Mouse (Mus musculus): ENCODE measurements around the gene Elmsan1. TPM values are rescaled to one million over a fixed set of nuclear protein-coding genes. Genes with fewer than 3 reads are reported as not detected.

Gene Elmsan1
- polyA plus RNA-seq, 1 experiment from 2014 or later: 7.0 TPM

- no peak overlapping the region for H3K4me2 ChIP-seq
- no peak overlapping the region for H3K4me3 ChIP-seq (replicated peaks)
- peaks cover 38% of the 10 kb centered on the region for H3K4me1 ChIP-seq (replicated peaks)
- no peaks in the 10 kb centered on the region for H3K9me3 ChIP-seq
- ATAC-seq (ENCODE audit: insufficient number of reproducible peaks, insufficient read depth, low FRiP score, low TSS enrichment, low read depth): no peak
- H3K36me3 ChIP-seq: peaks cover 47% of the 10 kb centered on the region
- no peak overlapping the region for H3K9ac ChIP-seq (replicated peaks)
- no peak overlapping the region for H3K27ac ChIP-seq
- H3K27me3 ChIP-seq: no peaks in the 10 kb centered on the region
- 92% methylated on average over 17 of the region's 17 CpGs for WGBS
Measured at GRCm38 (mm10) chr12:84172862-84173261, 45.8 kb downstream of the Elmsan1 start.

DNA sequence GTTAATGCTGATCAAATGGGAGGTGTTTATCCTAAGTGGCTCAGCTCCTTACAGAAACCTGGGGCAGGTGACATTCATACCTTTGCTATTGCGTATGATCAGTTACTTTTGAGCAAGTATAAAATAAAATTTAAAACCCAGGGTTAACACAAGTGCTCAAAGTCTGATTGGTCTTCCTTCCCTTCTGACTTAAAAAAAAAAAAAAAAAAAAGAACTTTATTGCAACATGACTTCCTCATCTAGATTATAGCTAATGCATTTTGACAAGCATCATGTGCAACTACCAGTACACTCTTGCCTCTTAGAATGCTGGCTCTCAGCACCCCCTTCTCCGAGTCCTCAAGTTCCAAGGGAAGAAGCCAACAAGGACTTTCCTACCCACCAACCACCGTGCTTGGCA lies 46.5 kb downstream of the Elmsan1 start:
- Histone ChIP-seq H3K27ac (no peak overlapping the region), H3K36me3 (peaks cover 47% of the 10 kb centered on the region)

GRCm38 (mm10) chr12:84170610-84171009 lies 48.1 kb downstream of the Elmsan1 start:
- H3K36me3 ChIP-seq: peaks cover 47% of the 10 kb centered on the region
- no peaks in the 10 kb centered on the region for H3K27me3 ChIP-seq
- H3K9me3 ChIP-seq: no peaks in the 10 kb centered on the region
- no peak overlapping the region for H3K4me3 ChIP-seq (replicated peaks)
- no peak overlapping the region for H3K9ac ChIP-seq (replicated peaks)
- H3K4me1 ChIP-seq (replicated peaks): peaks cover 30% of the 10 kb centered on the region
- ATAC-seq (ENCODE audit: insufficient number of reproducible peaks, insufficient read depth, low FRiP score, low TSS enrichment, low read depth): no peak
- 90% methylated on average over 10 of the region's 10 CpGs for WGBS
- H3K27ac ChIP-seq: no peak overlapping the region
- no peak overlapping the region for H3K4me2 ChIP-seq

More for the DNA sequence above, 46.5 kb downstream of the Elmsan1 start:
- WGBS: 90% methylated on average over 3 of the region's 3 CpGs
- Histone ChIP-seq H3K27me3 (no peaks in the 10 kb centered on the region), H3K4me3 (replicated peaks) (no peak overlapping the region), H3K9me3 (no peaks in the 10 kb centered on the region), H3K4me1 (replicated peaks) (peaks cover 31% of the 10 kb centered on the region), H3K4me2 (no peak overlapping the region), H3K9ac (replicated peaks) (no peak overlapping the region)
- no peak for ATAC-seq (ENCODE audit: insufficient number of reproducible peaks, insufficient read depth, low FRiP score, low TSS enrichment, low read depth)

DNA sequence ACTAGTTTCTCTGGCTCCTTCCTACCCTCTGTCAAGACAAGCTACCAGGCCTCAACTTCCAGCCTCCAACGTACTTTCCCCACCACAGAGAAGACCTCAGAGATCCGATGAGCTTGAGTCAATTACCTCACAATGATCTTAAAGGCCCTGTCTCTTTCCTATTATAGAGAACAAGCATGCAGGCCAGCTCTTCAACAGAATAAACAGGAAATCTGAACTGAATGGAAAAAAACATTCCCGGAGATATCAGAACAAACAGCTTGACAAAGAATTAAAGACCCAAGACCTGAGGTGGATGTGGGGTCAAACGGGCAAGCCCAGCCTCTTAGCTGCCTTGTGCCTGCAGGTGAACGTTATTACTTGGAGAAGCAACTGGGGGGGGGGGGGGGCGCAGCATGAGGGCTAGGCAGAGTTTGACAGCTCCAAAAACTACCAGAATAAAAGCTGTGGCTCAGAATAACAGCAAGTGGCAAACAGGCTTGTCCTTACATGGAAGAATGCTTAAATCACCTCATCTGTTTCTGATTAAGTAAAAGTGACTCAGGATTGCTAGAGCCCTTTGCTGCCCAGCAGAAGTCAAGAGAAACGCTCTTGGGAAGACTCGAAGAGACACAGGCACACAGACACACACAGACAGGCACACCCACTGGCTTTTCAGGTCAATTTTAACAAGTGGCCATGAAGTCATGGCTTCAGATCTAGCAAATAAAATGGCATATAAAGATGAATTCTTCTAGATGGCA lies 52.9 kb downstream of the Elmsan1 start:
- peaks cover 21% of the 10 kb centered on the region for H3K4me1 ChIP-seq (replicated peaks)
- peaks cover 41% of the 10 kb centered on the region for H3K36me3 ChIP-seq
- no peaks in the 10 kb centered on the region for H3K9me3 ChIP-seq
- WGBS: 34% methylated on average over 8 of the region's 8 CpGs
- ATAC-seq (ENCODE audit: insufficient number of reproducible peaks, insufficient read depth, low FRiP score, low TSS enrichment, low read depth): no peak
- H3K4me3 ChIP-seq (replicated peaks): no peak overlapping the region
- no peaks in the 10 kb centered on the region for H3K27me3 ChIP-seq
- no peak overlapping the region for H3K9ac ChIP-seq (replicated peaks)
- H3K4me2 ChIP-seq: no peak overlapping the region
- H3K27ac ChIP-seq: peak overlapping the region; percentile 41; the same call in 1 of the 2 replicates

DNA sequence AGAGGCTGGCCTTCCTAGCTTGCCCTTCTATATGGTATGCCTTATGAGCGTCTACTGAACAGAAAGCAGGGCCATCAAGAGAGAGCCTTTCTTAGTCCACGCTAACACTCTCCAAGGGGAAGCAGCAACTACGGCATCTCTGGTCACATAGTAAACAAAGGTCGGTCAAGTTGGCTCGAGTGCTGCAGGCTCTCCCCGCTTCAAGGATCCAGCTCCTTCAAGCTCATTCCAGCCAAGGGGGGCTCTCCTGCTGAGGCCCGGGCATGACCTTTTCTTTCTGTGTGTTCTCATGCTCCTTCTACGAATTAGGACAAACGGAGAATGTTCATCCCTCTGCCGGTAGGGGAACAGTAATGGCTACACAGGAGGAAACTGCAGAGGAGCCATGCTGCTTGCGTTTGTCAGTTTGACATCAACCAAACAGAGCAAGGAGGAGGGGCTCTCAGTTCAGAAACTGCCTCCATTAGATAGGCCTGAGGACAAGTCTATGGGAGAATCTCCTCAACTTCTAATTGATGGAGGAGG lies 55.0 kb downstream of the Elmsan1 start:
- peaks cover 48% of the 10 kb centered on the region for H3K36me3 ChIP-seq

DNA sequence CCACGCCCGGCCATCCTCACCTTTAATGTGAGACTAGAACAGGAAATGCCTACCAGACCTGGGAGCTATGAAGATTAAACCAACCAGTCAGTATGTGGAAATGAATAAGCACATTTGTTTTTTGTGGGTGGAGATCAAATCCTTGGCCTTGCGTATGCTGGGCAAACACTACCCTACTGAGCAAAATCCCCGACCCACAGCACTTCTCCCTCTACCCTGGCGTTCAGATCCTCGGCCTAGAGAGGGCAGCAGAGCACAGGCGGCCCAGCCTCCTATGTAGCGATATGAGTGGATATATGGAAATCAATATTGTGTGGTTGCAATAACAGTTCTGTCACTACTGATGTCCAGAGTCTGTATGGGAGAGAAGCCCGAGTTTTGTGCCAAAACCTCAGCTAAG lies 55.5 kb downstream of the Elmsan1 start:
- no peak for ATAC-seq (ENCODE audit: insufficient number of reproducible peaks, insufficient read depth, low FRiP score, low TSS enrichment, low read depth)
- Histone ChIP-seq H3K4me3 (replicated peaks) (no peak overlapping the region), H3K9ac (replicated peaks) (no peak overlapping the region), H3K9me3 (no peaks in the 10 kb centered on the region), H3K27ac (no peak overlapping the region), H3K4me1 (replicated peaks) (peaks cover 21% of the 10 kb centered on the region), H3K36me3 (peaks cover 54% of the 10 kb centered on the region), H3K27me3 (no peaks in the 10 kb centered on the region), H3K4me2 (no peak overlapping the region)
- WGBS: 90% methylated on average over 9 of the region's 9 CpGs

More for the DNA sequence above, 55.0 kb downstream of the Elmsan1 start:
- Histone ChIP-seq H3K27ac (no peak overlapping the region), H3K27me3 (no peaks in the 10 kb centered on the region), H3K4me2 (no peak overlapping the region), H3K4me3 (replicated peaks) (no peak overlapping the region), H3K9me3 (no peaks in the 10 kb centered on the region), H3K4me1 (replicated peaks) (peaks cover 21% of the 10 kb centered on the region), H3K9ac (replicated peaks) (no peak overlapping the region)
- 93% methylated on average over 11 of the region's 11 CpGs for WGBS
- ATAC-seq (ENCODE audit: insufficient number of reproducible peaks, insufficient read depth, low FRiP score, low TSS enrichment, low read depth): no peak

DNA sequence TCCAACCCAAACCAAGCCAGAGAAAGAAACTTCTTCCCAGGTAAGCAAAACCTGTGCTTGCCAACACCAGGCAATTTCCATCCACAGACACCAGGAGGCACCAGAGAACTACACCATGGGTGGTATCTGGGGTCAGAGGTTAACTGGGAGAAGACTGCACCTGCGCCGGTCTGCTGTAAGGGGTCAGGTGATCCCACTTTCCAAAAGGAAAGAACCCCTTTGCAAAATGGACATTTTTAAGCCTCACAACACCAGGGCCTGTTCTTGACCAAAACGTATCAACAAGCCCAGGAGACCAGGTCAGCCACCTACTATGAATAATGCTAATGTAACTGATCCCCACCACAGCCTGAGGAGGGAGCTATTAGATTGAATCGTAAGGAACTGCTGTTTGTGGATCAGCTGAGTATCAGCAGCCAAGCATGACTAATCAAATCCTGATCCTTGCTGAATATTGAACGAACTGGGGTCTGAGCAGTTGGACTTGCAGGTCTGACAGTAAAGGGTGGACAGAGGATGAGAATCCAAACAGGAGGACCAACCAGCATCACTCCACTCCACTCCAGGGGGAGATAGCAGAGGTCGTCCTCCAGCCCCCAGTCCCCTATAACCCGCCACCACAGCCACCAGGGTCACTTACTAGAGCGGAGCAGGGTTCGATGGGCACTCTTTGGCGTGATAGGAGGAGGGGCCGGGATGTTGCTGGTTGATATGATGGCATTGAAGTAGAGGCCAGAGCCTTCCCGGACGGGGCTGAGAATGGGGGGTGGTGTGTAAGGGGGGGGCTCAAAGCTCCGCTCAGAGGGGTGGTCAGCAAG lies 56.9 kb downstream of the Elmsan1 start:
- H3K9me3 ChIP-seq: no peaks in the 10 kb centered on the region
- 83% methylated on average over 14 of the region's 14 CpGs for WGBS
- no peaks in the 10 kb centered on the region for H3K27me3 ChIP-seq
- no peak overlapping the region for H3K9ac ChIP-seq (replicated peaks)
- ATAC-seq (ENCODE audit: insufficient number of reproducible peaks, insufficient read depth, low FRiP score, low TSS enrichment, low read depth): no peak
- H3K27ac ChIP-seq: no peak overlapping the region
- H3K36me3 ChIP-seq: peaks cover 67% of the 10 kb centered on the region
- no peak overlapping the region for H3K4me3 ChIP-seq (replicated peaks)
- no peak overlapping the region for H3K4me2 ChIP-seq
- H3K4me1 ChIP-seq (replicated peaks): peaks cover 19% of the 10 kb centered on the region

DNA sequence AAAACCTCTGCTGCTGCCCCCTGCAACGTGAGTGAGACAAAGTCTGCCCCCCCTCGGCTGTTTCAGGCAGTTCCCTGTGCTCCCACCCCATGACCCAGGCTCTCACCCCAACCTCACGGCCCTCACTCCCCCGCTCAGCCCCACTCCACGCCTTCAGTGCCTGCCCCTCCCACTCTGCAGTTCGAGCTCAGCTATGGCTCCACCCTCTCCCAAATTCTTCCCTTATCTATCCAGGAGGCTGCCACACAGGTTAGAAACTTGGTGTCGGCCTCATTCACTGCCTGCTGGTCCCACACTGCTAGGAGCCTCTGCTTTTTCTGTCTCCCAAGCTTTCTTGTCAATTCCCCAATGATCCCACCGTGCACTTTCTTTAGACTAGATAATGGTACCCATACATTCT lies 57.6 kb downstream of the Elmsan1 start:
- 74% methylated on average over 8 of the region's 8 CpGs for WGBS
- no peak overlapping the region for H3K4me3 ChIP-seq (replicated peaks)

DNA sequence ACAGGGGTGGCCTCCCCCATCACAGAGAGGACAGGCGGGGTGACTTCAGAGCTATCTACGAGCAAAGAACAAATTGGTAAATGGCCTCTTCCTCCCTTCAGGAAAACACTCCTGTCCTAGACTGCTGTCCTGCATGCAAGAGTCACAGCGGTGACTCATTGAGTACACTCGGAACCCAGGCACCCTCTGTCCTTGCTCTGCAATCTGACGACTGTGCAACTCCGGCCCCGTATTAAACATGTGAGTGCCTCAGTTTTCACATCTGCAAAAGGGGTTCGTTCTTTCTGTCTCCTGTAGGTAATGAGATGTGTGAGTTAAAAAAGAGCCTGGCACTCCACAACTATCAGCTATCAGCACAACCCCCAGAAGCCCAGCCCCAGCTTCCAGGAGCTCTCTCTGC lies 58.2 kb downstream of the Elmsan1 start:
- H3K9me3 ChIP-seq: no peaks in the 10 kb centered on the region
- 94% methylated on average over 8 of the region's 8 CpGs for WGBS
- ATAC-seq (ENCODE audit: insufficient number of reproducible peaks, insufficient read depth, low FRiP score, low TSS enrichment, low read depth): no peak
- H3K36me3 ChIP-seq: peaks cover 77% of the 10 kb centered on the region
- no peak overlapping the region for H3K4me3 ChIP-seq (replicated peaks)
- no peak overlapping the region for H3K9ac ChIP-seq (replicated peaks)
- no peak overlapping the region for H3K4me2 ChIP-seq
- H3K4me1 ChIP-seq (replicated peaks): peaks cover 6% of the 10 kb centered on the region
- H3K27me3 ChIP-seq: no peaks in the 10 kb centered on the region
- H3K27ac ChIP-seq: no peak overlapping the region

More for the DNA sequence above, 57.6 kb downstream of the Elmsan1 start:
- peaks cover 74% of the 10 kb centered on the region for H3K36me3 ChIP-seq
- ATAC-seq (ENCODE audit: insufficient number of reproducible peaks, insufficient read depth, low FRiP score, low TSS enrichment, low read depth): no peak
- peaks cover 12% of the 10 kb centered on the region for H3K4me1 ChIP-seq (replicated peaks)
- no peak overlapping the region for H3K4me2 ChIP-seq
- H3K27ac ChIP-seq: no peak overlapping the region
- no peak overlapping the region for H3K9ac ChIP-seq (replicated peaks)
- H3K27me3 ChIP-seq: no peaks in the 10 kb centered on the region
- H3K9me3 ChIP-seq: no peaks in the 10 kb centered on the region

GRCm38 (mm10) chr12:84158156-84158555 lies 60.5 kb downstream of the Elmsan1 start:
- no peak overlapping the region for H3K27ac ChIP-seq
- H3K4me3 ChIP-seq (replicated peaks): no peak overlapping the region
- H3K27me3 ChIP-seq: no peaks in the 10 kb centered on the region
- H3K9ac ChIP-seq (replicated peaks): no peak overlapping the region
- H3K36me3 ChIP-seq: peaks cover 89% of the 10 kb centered on the region
- H3K4me1 ChIP-seq (replicated peaks): 0 out of 2 replicates have a peak, but pooled peaks cover 2% of the 10 kb centered on the region
- no peak for ATAC-seq (ENCODE audit: insufficient number of reproducible peaks, insufficient read depth, low FRiP score, low TSS enrichment, low read depth)
- H3K4me2 ChIP-seq: no peak overlapping the region
- H3K9me3 ChIP-seq: no peaks in the 10 kb centered on the region
- 90% methylated on average over 14 of the region's 14 CpGs for WGBS

GRCm38 (mm10) chr12:84156210-84156609 lies 62.5 kb downstream of the Elmsan1 start:
- Histone ChIP-seq H3K36me3 (peaks cover 95% of the 10 kb centered on the region), H3K9ac (replicated peaks) (no peak overlapping the region), H3K27ac (no peak overlapping the region), H3K9me3 (no peaks in the 10 kb centered on the region), H3K4me2 (no peak overlapping the region), H3K27me3 (no peaks in the 10 kb centered on the region), H3K4me3 (replicated peaks) (no peak overlapping the region), H3K4me1 (replicated peaks) (no peaks in the 10 kb centered on the region)
- 93% methylated on average over 18 of the region's 18 CpGs for WGBS
- ATAC-seq (ENCODE audit: insufficient number of reproducible peaks, insufficient read depth, low FRiP score, low TSS enrichment, low read depth): no peak

Measured in limb, embryonic 12.5 days (tissue).